Mouse (Mus musculus) erythroblast, embryonic 14.5 days (primary cell): ENCODE data around the gene Zmym5.
"Not testable (repeated sequence)": the region's sequence is repeated elsewhere in the genome, so short reads cannot be mapped to it uniquely, and the experiment has no call there.

Experiments
- GATA1 ChIP-seq: IDR thresholded peaks from 2 replicates; pipeline ENCODE4 v1.6.1; 2012; ENCODE audit warnings: low read length, inconsistent platforms, mixed read lengths
- TAL1 ChIP-seq: IDR thresholded peaks from 3 replicates; pipeline ENCODE4 v1.6.1; 2012; ENCODE audit warnings: low read length, inconsistent platforms, mixed read lengths

GRCm38 (mm10) chr14:56765117-56765516 lies 46.4 kb downstream of the Zmym5 start:
- not testable (repeated sequence) for TF ChIP-seq TAL1, GATA1
